Mouse (Mus musculus) adrenal gland, postnatal 25 days (tissue): ENCODE results near the gene Ube2o. TPM values are rescaled to one million over a fixed set of nuclear protein-coding genes. Genes with fewer than 3 reads are reported as not detected.

Experiments used
- total RNA-seq: library from RNA; stranded (reverse); gene quantifications from 2 replicates; pipeline ENCODE4 v1.2.3, GENCODE M21; 2021

Gene Ube2o
- total RNA-seq, 1 experiment from 2014 or later, result 32.7 TPM

Other genes starting within 250 kb of the Ube2o start
- 0.15 TPM in 1 of 2 replicates, not detected in the other for gene Foxj1, start 246.0 kb downstream of the Ube2o start, total RNA-seq
- gene Rnf157, start 168.4 kb downstream of the Ube2o start, total RNA-seq, result 8.5 and 8.9 TPM in 2 replicates
- 27.9 and 48.4 TPM in 2 replicates for gene Ubald2, start 147.4 kb downstream of the Ube2o start, total RNA-seq
- not detected in 2 replicates for gene Qrich2, start 115.2 kb downstream of the Ube2o start, total RNA-seq
- gene Prpsap1, start 87.2 kb downstream of the Ube2o start, total RNA-seq, result 112 TPM in 2 replicates
- 0.57 and 1.5 TPM in 2 replicates for gene Sphk1, start 50.5 kb downstream of the Ube2o start, total RNA-seq
- gene Aanat, start 5.0 kb upstream of the Ube2o start, total RNA-seq, result not detected in 2 replicates
- gene Rhbdf2, start 45.6 kb upstream of the Ube2o start, total RNA-seq, result 17.7 and 24.6 TPM in 2 replicates
- 9.2 and 13.0 TPM in 2 replicates for gene Prcd, start 72.1 kb upstream of the Ube2o start, total RNA-seq
- gene Cygb, start 72.9 kb upstream of the Ube2o start, total RNA-seq, result 18.7 and 25.4 TPM in 2 replicates
- not detected in 2 replicates for gene St6galnac1, start 194.1 kb upstream of the Ube2o start, total RNA-seq
- 26.0 and 44.7 TPM in 2 replicates for gene Mxra7, start 246.6 kb upstream of the Ube2o start, total RNA-seq